Mouse (Mus musculus) cerebellum, adult 2 months (tissue): ENCODE data around the gene Fstl4. TPM values are rescaled to one million over a fixed set of nuclear protein-coding genes. Genes with fewer than 3 reads are reported as not detected.

ENCODE experiments used
- DNase-seq, 2 experiments: peaks; one replicate each; pipeline ENCODE4 v3.0.0; 2021
- H3K27ac ChIP-seq: fragments of 200-500 bp; 2 replicates; pipeline ENCODE4 v1.5.1; 2012; ENCODE audit warnings: low read length, control low read depth, inconsistent platforms; ENCODE audit not compliant: insufficient read depth
- H3K27me3 ChIP-seq: fragments of 200-500 bp; 2 replicates; pipeline ENCODE4 v1.6.1; 2012; ENCODE audit warnings: inconsistent platforms, mild to moderate bottlenecking, low read length, moderate library complexity; ENCODE audit not compliant: control insufficient read depth, insufficient read depth
- H3K4me1 ChIP-seq: fragments of 200-500 bp; 2 replicates; pipeline ENCODE4 v1.6.1; 2011; ENCODE audit warnings: low read length; ENCODE audit not compliant: control insufficient read depth, insufficient read depth
- H3K4me3 ChIP-seq: fragments of 200-500 bp; replicated peaks from 2 replicates; pipeline ENCODE3; 2011; ENCODE audit warnings: mild to moderate bottlenecking, low read depth, low read length, control low read depth; ENCODE audit not compliant: insufficient read depth
- CTCF ChIP-seq: fragments of 200-500 bp; IDR thresholded peaks from 2 replicates; pipeline ENCODE4 v1.5.1; 2011; ENCODE audit warnings: low read depth, mild to moderate bottlenecking, control low read depth, low read length, moderate library complexity, borderline replicate concordance; ENCODE audit not compliant: insufficient read depth
- POLR2A ChIP-seq: fragments of 200-500 bp; IDR thresholded peaks from 2 replicates; pipeline ENCODE4 v1.6.1; 2011; ENCODE audit warnings: low read length, control low read depth, borderline replicate concordance; ENCODE audit not compliant: insufficient read depth
- WGBS: fragments of 180-500 bp; shearing (Covaris S2); methylation state at CpG from one replicate; pipeline ENCODE4 v1.1.7; 2018; 5-methylcytosine and 5-hydroxymethylcytosine counted together
- polyA plus RNA-seq: library from polyadenylated mRNA; depleted of rRNA; stranded (reverse); fragments of >200 nt; gene quantifications from 2 replicates; pipeline ENCODE4 v1.2.3, GENCODE M21; 2012

Fstl4 gene
- polyA plus RNA-seq, 1 experiment: 4.1 TPM

GRCm38 (mm10) chr11:53016358-53017021 is 252.1 kb downstream of the Fstl4 start:
- 96% methylated on average over 7 of the region's 7 CpGs for WGBS
- H3K27ac ChIP-seq: no peak overlapping the region
- TF ChIP-seq POLR2A: no peak
- no peak for TF ChIP-seq CTCF
- DNase-seq: no peak
- no peaks in the 10 kb centered on the region for H3K27me3 ChIP-seq
- peaks cover 15% of the 10 kb centered on the region for H3K4me1 ChIP-seq
- no peak overlapping the region for H3K4me3 ChIP-seq

GRCm38 (mm10) chr11:53019509-53019908 is 255.1 kb downstream of the Fstl4 start:
- DNase-seq: no peak
- H3K27ac ChIP-seq: no peak overlapping the region
- WGBS: 97% methylated on average over 3 of the region's 3 CpGs
- no peaks in the 10 kb centered on the region for H3K27me3 ChIP-seq
- TF ChIP-seq POLR2A (no peak), CTCF (no peak; the same call in 1 of the 2 replicates)
- H3K4me1 ChIP-seq: peaks cover 7% of the 10 kb centered on the region
- H3K4me3 ChIP-seq: no peak overlapping the region

- no peak overlapping the region for H3K27ac ChIP-seq
- peaks cover 28% of the 10 kb centered on the region for H3K4me1 ChIP-seq
- TF ChIP-seq CTCF (no peak), POLR2A (no peak)
- no peak for DNase-seq
- no peaks in the 10 kb centered on the region for H3K27me3 ChIP-seq
- WGBS: 79% methylated on average over 6 of the region's 6 CpGs
- H3K4me3 ChIP-seq: no peak overlapping the region
Observed at GRCm38 (mm10) chr11:53024403-53024802, 260.0 kb downstream of the Fstl4 start.

GRCm38 (mm10) chr11:53025686-53026085 is 261.3 kb downstream of the Fstl4 start:
- no peaks in the 10 kb centered on the region for H3K27me3 ChIP-seq
- 13% methylated on average over 6 of the region's 6 CpGs for WGBS

GRCm38 (mm10) chr11:53028421-53029168 is 264.2 kb downstream of the Fstl4 start:
- Histone ChIP-seq H3K27ac (no peak overlapping the region), H3K4me3 (no peak overlapping the region), H3K4me1 (peaks cover 28% of the 10 kb centered on the region), H3K27me3 (no peaks in the 10 kb centered on the region)
- 11% methylated on average over 7 of the region's 7 CpGs for WGBS
- TF ChIP-seq POLR2A (no peak), CTCF (peak; percentile 52; the same call in 1 of the 2 replicates)
- peak; percentile 74 to 91 for DNase-seq

More at GRCm38 (mm10) chr11:53025686-53026085, 261.3 kb downstream of the Fstl4 start:
- Histone ChIP-seq H3K4me3 (no peak overlapping the region), H3K27ac (no peak overlapping the region), H3K4me1 (peaks cover 28% of the 10 kb centered on the region)
- peak; percentile 79 to 92 for DNase-seq
- TF ChIP-seq POLR2A: no peak
- TF ChIP-seq CTCF: no peak

GRCm38 (mm10) chr11:53031777-53032176 is 267.3 kb downstream of the Fstl4 start:
- H3K27me3 ChIP-seq: no peaks in the 10 kb centered on the region
- no peak for DNase-seq
- peaks cover 23% of the 10 kb centered on the region for H3K4me1 ChIP-seq
- no peak overlapping the region for H3K27ac ChIP-seq
- TF ChIP-seq POLR2A: no peak
- TF ChIP-seq CTCF: no peak
- 81% methylated on average over 4 of the region's 4 CpGs for WGBS
- no peak overlapping the region for H3K4me3 ChIP-seq

GRCm38 (mm10) chr11:53032336-53032735 is 267.9 kb downstream of the Fstl4 start:
- WGBS: 30% methylated on average over 4 of the region's 4 CpGs
- Histone ChIP-seq H3K27ac (no peak overlapping the region), H3K27me3 (no peaks in the 10 kb centered on the region), H3K4me3 (no peak overlapping the region), H3K4me1 (peaks cover 18% of the 10 kb centered on the region)
- DNase-seq: peak; percentile 72 to 82
- TF ChIP-seq POLR2A (no peak), CTCF (peak; percentile 88)

GRCm38 (mm10) chr11:53035414-53035813 is 271.0 kb downstream of the Fstl4 start:
- no peak for DNase-seq
- WGBS: 79% methylated on average over 7 of the region's 7 CpGs
- H3K4me1 ChIP-seq: no peaks in the 10 kb centered on the region; the same call in 1 of the 2 replicates
- H3K27ac ChIP-seq: no peak overlapping the region
- no peaks in the 10 kb centered on the region for H3K27me3 ChIP-seq
- no peak for TF ChIP-seq POLR2A
- H3K4me3 ChIP-seq: no peak overlapping the region
